Mouse (Mus musculus) left cerebral cortex, postnatal 10 days (tissue): Measurements from ENCODE around the gene Sema3d. TPM values are rescaled to one million over a fixed set of nuclear protein-coding genes. Genes with fewer than 3 reads are reported as not detected.
A peak's percentile ranks its signal among the peaks of the same experiment; 100 is the strongest.

ENCODE experiments used
- DNase-seq, 2 experiments: peaks; one replicate each; pipeline ENCODE4 v3.0.0; 2021 to 2022; ENCODE audit warnings: low spot score in 2 of 2, mixed read lengths in 1 of 2; ENCODE audit errors: extremely low spot score in 1 of 2
- intact Hi-C: fragments of 180-260 bp; cut with DNase I; formaldehyde crosslinking; loops from one replicate; pipeline ENCODE4 v1.15.1; 2025
- total RNA-seq, 2 experiments: library from RNA; stranded (reverse); gene quantifications; 2 replicates each; pipeline ENCODE4 v1.2.3; 2021

Sema3d gene
- total RNA-seq, 2 experiments from 2014 or later: 6.4 to 6.7 TPM

DNA sequence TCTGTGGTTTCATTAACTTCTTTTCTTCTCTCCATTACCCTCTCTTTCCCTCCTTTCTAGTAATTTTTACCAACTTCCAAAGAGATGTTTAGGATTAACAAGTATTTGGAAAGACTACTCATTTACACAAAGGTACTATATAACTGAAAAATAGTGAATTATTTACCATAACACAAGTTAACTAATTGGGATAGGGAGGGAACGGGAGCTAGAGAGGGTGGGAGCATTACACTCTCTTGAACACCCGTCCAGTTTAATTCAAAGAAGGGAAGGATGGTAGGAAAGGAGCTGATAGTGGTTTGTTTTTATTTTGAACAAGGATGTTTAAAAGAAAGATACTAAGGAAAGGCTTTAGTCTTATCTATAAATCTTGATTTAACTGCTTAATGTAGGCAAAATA, 104.7 kb downstream of the Sema3d start:
- no peak for DNase-seq
- intact Hi-C loops: no loop called here

DNA sequence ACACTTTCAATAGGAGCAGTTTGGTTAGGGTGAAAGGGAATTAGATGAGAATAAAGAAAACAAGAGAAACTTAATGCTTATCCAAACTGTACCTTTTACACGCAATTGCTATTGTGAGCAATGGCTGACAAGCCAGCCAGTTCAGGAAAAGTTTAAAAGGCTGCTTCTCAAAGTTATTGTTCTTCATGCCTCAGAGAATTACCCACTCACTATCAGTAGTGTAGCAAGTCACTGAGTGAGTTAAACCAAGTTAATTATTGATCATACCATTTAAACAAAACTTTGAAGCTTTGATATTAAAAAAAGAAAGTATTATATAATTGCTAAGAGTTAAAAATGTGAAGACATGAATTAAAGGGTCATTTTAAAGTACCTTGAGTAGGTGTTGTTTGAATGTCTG, 108.5 kb downstream of the Sema3d start:
- no peak for DNase-seq
- intact Hi-C loops: no loop called here

DNA sequence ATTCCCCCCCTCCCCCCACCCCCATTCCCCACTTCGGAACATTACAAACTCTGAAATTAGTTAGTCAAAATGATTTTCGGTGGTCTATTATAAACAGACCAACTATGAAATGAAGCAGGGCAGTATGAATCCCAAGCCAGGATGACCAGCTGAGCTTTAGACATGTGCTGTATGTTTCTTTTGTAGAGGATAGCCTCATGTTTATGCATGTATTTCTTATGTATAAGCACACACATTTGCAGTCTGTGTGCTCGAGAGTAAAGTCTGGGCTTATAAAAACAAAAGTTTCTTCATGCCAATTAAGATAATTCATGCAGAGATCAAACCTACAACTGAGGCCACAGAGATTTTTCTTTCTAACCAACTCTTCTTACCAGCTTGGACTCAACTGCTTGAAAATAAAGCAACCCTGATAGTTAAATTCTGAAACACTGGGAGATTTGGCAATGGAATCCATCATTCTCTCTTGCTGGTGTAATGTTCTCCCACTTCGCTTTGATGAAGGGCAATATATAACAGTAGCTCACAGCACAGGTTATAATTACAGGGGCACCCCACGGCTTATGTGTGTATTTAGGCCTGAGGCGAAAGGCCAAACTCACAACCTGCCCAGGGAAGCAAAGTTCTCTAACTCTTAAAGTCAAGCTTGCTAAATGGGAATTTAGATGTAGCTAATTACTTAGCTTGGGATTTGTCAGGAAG, 115.2 kb downstream of the Sema3d start:
- intact Hi-C loops: no loop called here
- no peak for DNase-seq

GRCm38 (mm10) chr5:12499037-12499436, 115.9 kb downstream of the Sema3d start:
- intact Hi-C loops: no loop called here
- DNase-seq: no peak

DNA sequence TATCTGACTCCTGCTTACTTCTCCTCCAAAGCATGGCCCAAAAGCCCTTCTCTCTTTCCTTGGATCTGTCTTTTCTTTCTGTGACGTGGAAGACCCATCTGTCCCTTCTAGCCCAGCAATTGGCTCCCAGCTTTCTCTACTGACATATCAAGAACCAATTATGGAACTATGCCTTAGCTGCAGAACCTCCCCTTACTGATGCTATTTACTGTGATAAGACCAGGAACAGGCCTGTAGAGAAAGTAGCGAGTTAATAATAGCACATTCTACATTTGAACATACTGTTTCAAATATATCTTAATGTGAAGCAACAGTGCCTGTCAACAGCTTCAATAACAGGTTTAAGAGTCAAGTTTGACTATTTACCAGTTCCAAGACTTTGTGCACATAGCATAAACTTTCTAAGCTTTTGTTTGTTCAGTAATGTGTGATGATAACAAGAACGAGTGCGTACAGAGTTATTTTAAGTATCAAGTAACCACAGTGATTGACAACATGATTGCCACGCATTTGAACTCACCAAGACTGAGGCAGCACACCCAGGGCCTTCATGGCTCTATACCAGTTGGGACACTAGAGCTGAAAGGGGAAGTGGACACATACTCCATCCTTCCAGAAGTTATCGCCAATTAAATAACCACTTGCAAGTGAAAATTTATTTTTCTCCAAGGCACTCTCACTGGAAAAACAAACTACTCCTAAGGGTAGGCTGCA, 116.8 kb downstream of the Sema3d start:
- DNase-seq: no peak
- intact Hi-C loops: no loop called here

- intact Hi-C loops: no loop called here
- DNase-seq: no peak
Observed at GRCm38 (mm10) chr5:12512471-12512870, 129.3 kb downstream of the Sema3d start.

- DNase-seq: no peak
- intact Hi-C loops: no loop called here
Observed at GRCm38 (mm10) chr5:12515283-12515682, 132.1 kb downstream of the Sema3d start.

DNA sequence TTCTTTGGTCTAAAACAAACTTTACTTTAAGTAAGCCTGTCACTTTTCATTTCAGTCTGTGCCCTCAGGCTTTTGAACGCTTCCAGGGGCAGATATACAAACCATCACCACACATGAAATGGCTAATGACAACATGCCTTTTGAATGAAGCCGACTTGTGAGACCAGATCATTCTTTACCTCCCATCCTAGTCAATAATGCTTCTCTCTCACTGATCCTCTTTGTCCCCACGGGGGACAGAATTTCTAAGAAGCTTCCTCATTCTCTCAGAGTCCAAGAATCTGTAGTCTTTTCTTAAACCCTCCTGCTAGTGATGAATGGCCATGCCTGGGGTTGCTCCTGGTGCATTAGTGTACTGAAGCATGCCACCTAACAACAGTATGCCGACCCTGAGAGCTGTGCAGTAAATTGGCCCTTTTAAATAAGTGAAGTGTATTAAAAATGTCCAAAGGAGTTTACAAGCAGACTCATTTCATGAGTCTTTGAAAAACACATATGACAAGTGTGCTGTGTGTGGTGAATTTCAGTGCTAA, 142.1 kb downstream of the Sema3d start:
- intact Hi-C loops: no loop called here

DNA sequence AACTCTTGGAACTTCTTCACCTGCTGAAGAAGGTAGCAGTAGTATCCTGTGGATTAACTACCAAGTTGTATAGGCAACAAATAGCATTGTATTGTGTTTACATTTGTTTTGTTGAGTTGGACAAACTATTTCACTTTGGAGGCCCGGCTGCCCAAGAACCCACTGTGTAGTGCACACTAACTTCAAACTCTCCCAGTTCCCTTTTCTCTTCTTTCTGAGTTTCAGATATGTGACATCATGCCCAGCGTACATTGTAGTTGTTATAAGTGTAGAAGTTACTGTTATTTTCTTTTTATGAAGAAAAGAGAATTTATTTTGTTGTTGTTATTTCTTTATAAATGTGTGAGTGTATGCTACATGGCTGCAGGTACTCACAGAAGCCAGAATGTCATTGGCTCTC, 145.4 kb downstream of the Sema3d start:
- intact Hi-C loops: no loop called here
- DNase-seq: no peak

More for the DNA sequence above, 142.1 kb downstream of the Sema3d start:
- no peak for DNase-seq

- no peak for DNase-seq
- intact Hi-C loops: loop anchor here (5.0 kb wide), 1 partner anchor 492 kb away; no protein-coding TSS in a partner anchor
Observed at GRCm38 (mm10) chr5:12529771-12530170, 146.6 kb downstream of the Sema3d start.

GRCm38 (mm10) chr5:12541268-12541667, 158.1 kb downstream of the Sema3d start:
- intact Hi-C loops: loop anchor here (5.0 kb wide), 2 partner anchors 509 to 1869 kb away; no protein-coding TSS in a partner anchor

GRCm38 (mm10) chr5:12549046-12549669, 166.0 kb downstream of the Sema3d start:
- intact Hi-C loops: no loop called here
- DNase-seq: peak in 1 of 2 experiments; percentile 19

More at GRCm38 (mm10) chr5:12541268-12541667, 158.1 kb downstream of the Sema3d start:
- peak in 1 of 2 experiments; percentile 50 for DNase-seq

DNA sequence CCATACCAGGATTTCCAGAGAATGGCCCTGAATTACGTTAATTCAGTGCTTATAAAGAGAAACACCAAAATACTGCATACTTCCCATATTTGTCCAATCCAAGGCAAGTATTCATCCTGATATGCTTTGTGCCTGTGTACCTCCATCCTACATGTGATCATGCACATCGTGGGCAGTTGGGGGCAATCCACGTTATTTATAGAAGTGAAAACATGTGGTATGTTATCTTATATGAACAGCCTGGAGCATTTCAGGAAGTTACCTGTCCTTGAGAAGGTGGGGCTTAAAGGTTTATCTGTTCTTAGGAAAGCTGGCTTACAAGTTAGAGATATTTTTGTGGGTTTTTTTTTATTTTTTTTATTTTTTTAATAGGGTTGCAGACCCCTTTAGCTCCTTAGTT, 172.2 kb downstream of the Sema3d start:
- no peak for DNase-seq
- intact Hi-C loops: loop anchor here (5.0 kb wide), 2 partner anchors 523 to 1908 kb away; no protein-coding TSS in a partner anchor

DNA sequence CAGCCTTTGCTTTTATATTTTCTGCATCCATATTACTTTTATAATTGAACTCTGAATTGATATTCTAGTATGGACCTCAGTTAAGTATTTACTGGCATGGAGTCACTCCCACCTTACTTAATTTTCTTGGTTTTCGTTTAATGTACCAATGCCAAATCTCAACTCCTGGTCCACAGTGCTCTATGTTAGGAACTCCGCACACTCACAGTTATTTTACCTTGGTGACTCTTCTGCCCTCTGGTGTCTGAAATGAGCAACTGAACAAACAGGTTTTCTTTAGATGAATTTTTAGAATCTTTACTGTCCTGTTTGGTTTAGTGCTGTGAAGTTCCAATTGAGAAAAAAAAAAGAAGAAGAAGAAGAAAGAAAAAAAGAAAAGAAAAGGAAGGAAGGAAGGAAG, 174.7 kb downstream of the Sema3d start:
- no peak for DNase-seq
- intact Hi-C loops: loop anchor here (5.0 kb wide), 2 partner anchors 526 to 1911 kb away; no protein-coding TSS in a partner anchor

- DNase-seq: no peak
- intact Hi-C loops: loop anchor here (2.0 to 10.0 kb wide), 4 partner anchors 1026 to 1691 kb away; no protein-coding TSS in a partner anchor
Observed at GRCm38 (mm10) chr5:12561740-12562139, 178.6 kb downstream of the Sema3d start.

GRCm38 (mm10) chr5:12562204-12562603, 179.0 kb downstream of the Sema3d start:
- DNase-seq: peak; percentile 37 to 58
- intact Hi-C loops: loop anchor here (2.0 to 10.0 kb wide), 4 partner anchors 1025 to 1690 kb away; no protein-coding TSS in a partner anchor

DNA sequence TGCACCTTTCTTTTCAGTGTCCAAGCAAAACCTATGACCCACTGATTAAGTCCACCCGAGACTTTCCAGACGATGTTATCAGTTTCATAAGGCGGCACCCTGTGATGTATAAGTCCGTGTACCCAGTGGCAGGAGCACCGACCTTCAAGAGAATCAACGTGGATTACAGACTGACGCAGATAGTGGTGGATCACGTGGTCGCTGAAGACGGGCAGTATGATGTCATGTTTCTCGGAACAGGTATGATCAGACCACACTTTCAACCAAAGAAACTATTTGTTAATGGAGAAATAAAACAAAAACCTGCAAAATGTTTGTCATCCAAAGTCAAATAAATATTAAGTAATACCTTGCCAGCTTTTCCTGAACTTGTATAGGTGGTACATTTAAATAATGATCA, 179.9 kb downstream of the Sema3d start:
- DNase-seq: no peak
- intact Hi-C loops: loop anchor here (2.0 to 10.0 kb wide), 4 partner anchors 1024 to 1689 kb away; no protein-coding TSS in a partner anchor

- peak; percentile 18 to 29 for DNase-seq
- intact Hi-C loops: loop anchor here (5.0 to 10.0 kb wide), 3 partner anchors 1023 to 1688 kb away; no protein-coding TSS in a partner anchor
Observed at GRCm38 (mm10) chr5:12564602-12565220, 181.5 kb downstream of the Sema3d start.
